Mouse (Mus musculus): ENCODE data around the gene Sf3b3.

- TF ChIP-seq POLR2A (IDR thresholded peaks at IDR 0.05; ENCODE audit: borderline replicate concordance, extremely low read depth, insufficient read depth, insufficient read length, poor library complexity, severe bottlenecking), result no peak
- TF ChIP-seq CTCF (IDR thresholded peaks at IDR 0.05; ENCODE audit: borderline replicate concordance, extremely low read depth, insufficient read depth, insufficient read length), result no peak
These were observed 56.3 kb downstream of the Sf3b3 start for GRCm38 (mm10) chr8:110790270-110790669.
